9 mouse cellular contexts compared by ENCODE assay signal in the genomic region with DNA sequence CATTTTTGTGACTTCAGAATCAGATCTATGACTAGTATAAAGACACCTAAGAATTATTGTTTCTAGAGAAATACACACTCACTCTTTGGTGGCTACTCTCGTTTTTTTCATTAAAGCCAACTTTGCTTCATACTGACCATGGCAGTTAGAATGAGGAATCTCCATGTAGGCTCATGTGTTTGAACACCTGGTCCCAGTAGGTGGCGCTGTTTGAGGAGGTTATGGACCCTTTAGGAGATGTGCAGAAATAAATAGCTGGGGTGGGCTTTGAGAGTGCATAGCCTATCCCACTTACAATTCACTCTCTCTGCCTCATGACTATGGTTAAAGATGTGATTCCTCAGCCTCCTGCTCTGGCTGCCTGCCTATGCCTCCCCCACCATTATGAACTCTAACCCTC.
DNase-seq lines count a peak whose midpoint lies in the region; ATAC-seq and TF ChIP-seq lines count a peak whose summit lies in the region.
"Had no signal": no experiment of that assay in that cellular context is flagged by ENCODE, and none has a peak within 500 bp of the region (broad histone marks: within the 10 kb centered on the region; RNA-seq: fewer than 3 reads in every experiment).

No protein-coding gene starts in this region.

- H3K9me3 ChIP-seq in embryonic facial prominence, embryonic 14.5 days (ENCODE audit: control insufficient read depth, low read length), result no peaks in the 10 kb centered on the region
- no peaks in the 10 kb centered on the region for H3K9me3 ChIP-seq in midbrain, postnatal 0 days (ENCODE audit: low read length)
- H3K9me3 ChIP-seq: limb, embryonic 13.5 days had no signal

- DNase-seq in heart, adult 11 months, result peak; percentile 63
- DNase-seq in heart, postnatal 25 days (ENCODE audit: low spot score), result no peak
- DNase-seq in right cerebral cortex, postnatal 4 days, result peak; percentile 54
- DNase-seq in right cerebral cortex, postnatal 36 days (ENCODE audit: low spot score in 2 of 2), result no peak
- DNase-seq in embryonic facial prominence, embryonic 14.5 days (ENCODE audit: low spot score), result peak; percentile 40
- DNase-seq in midbrain, postnatal 0 days (ENCODE audit: low spot score), result peak; percentile 60
- DNase-seq in urinary bladder, adult 18-20 months (ENCODE audit: low spot score in 2 of 2), result no peak

- no peak overlapping the region for H3K9ac ChIP-seq in embryonic facial prominence, embryonic 14.5 days (ENCODE audit: low read depth, low read length)
- no peak overlapping the region for H3K9ac ChIP-seq in midbrain, postnatal 0 days (replicated peaks; ENCODE audit: low read length, poor library complexity, severe bottlenecking)
- H3K9ac ChIP-seq: limb, embryonic 13.5 days had no signal

- intact Hi-C loops in heart, postnatal 25 days (cut with DNase I), result no loop called here

- H3K4me3 ChIP-seq in embryonic facial prominence, embryonic 14.5 days (ENCODE audit: low read depth, low read length), result no peak overlapping the region
- no peak overlapping the region for H3K4me3 ChIP-seq in midbrain, postnatal 0 days (ENCODE audit: low read depth, low read length)
- H3K4me3 ChIP-seq: limb, embryonic 13.5 days had no signal

- peak; percentile 63 for TF ChIP-seq CTCF in midbrain, postnatal 0 days (IDR thresholded peaks at IDR 0.05)

- H3K27me3 ChIP-seq in embryonic facial prominence, embryonic 14.5 days (replicated peaks; ENCODE audit: control insufficient read depth, insufficient read depth, low read length), result no peaks in the 10 kb centered on the region
- no peaks in the 10 kb centered on the region for H3K27me3 ChIP-seq in midbrain, postnatal 0 days (ENCODE audit: insufficient read depth, low read length)
- H3K27me3 ChIP-seq: limb, embryonic 13.5 days had no signal

- no peaks in the 10 kb centered on the region for H3K4me1 ChIP-seq in embryonic facial prominence, embryonic 14.5 days (ENCODE audit: control insufficient read depth, insufficient read depth, low read length)
- no peaks in the 10 kb centered on the region for H3K4me1 ChIP-seq in midbrain, postnatal 0 days (ENCODE audit: insufficient read depth, low read length)
- H3K4me1 ChIP-seq: limb, embryonic 13.5 days had no signal

- no peak overlapping the region for H3K27ac ChIP-seq in embryonic facial prominence, embryonic 14.5 days (replicated peaks; ENCODE audit: low read depth, low read length)
- no peak overlapping the region for H3K27ac ChIP-seq in midbrain, postnatal 0 days (ENCODE audit: low read depth, low read length)
- H3K27ac ChIP-seq: limb, embryonic 13.5 days had no signal

- no peaks in the 10 kb centered on the region for H3K36me3 ChIP-seq in embryonic facial prominence, embryonic 14.5 days (ENCODE audit: control insufficient read depth, insufficient read depth, low read length)
- no peaks in the 10 kb centered on the region for H3K36me3 ChIP-seq in midbrain, postnatal 0 days (ENCODE audit: insufficient read depth, low read length)
- H3K36me3 ChIP-seq: limb, embryonic 13.5 days had no signal

- no peak for ATAC-seq in embryonic facial prominence, embryonic 14.5 days (ENCODE audit: low read depth)
- ATAC-seq in midbrain, postnatal 0 days (ENCODE audit: low FRiP score), result no peak
- ATAC-seq in activated CD4-positive, CD25-positive, alpha-beta regulatory T cell, adult 4 months, result no peak

- no peak overlapping the region for H3K4me2 ChIP-seq in embryonic facial prominence, embryonic 14.5 days (ENCODE audit: low read depth, low read length)
- no peak overlapping the region for H3K4me2 ChIP-seq in midbrain, postnatal 0 days (ENCODE audit: low read depth, low read length, poor library complexity, severe bottlenecking)
- H3K4me2 ChIP-seq: limb, embryonic 13.5 days had no signal

- 33% methylated on average over 2 of the region's 2 CpGs for WGBS in embryonic facial prominence, embryonic 14.5 days
- WGBS in midbrain, postnatal 0 days, result 33% methylated on average over 2 of the region's 2 CpGs

Comparison
In these comparisons a context has a peak if more than half of its experiments do, and no peak if none do; other contexts are left out.
1. DNase-seq: peak in heart, adult 11 months (single experiment), right cerebral cortex, postnatal 4 days (single experiment), embryonic facial prominence, embryonic 14.5 days (single experiment) and midbrain, postnatal 0 days (single experiment); none in heart, postnatal 25 days (single experiment), right cerebral cortex, postnatal 36 days (0 of 2) and urinary bladder, adult 18-20 months (0 of 2).